Mouse (Mus musculus) cortical plate, adult 2 months (tissue): ENCODE data around the gene Mvd.

Experiments
- CTCF ChIP-seq: fragments of 200-500 bp; IDR thresholded peaks from 2 replicates; pipeline ENCODE4 v1.5.1; 2011; ENCODE audit warnings: mild to moderate bottlenecking, control low read depth, low read length; ENCODE audit not compliant: insufficient read depth; ENCODE audit errors: extremely low read depth
- POLR2A ChIP-seq: fragments of 200-500 bp; IDR thresholded peaks from 2 replicates; pipeline ENCODE4 v1.6.1; 2011; ENCODE audit warnings: mild to moderate bottlenecking, low read length, control low read depth; ENCODE audit not compliant: insufficient read depth; ENCODE audit errors: extremely low read depth

DNA sequence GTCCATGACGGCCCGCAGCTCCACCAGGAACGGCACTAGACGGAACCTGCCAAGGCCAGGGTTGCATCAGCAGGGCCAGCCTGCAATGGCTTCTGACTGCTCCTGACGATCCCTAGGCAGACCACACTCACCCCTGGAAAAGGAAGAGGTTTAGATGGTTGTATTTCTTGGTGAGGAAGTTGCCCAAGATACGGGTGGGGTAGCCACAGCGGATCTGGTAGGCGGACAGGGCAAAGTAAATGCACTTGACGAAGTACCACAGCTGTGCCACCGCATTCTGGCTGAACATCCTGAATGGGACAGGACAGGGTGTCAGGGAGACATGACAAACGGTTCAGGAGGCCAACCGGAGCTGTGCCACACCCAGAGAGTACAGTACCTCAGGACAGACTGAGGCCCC lies 41.6 kb upstream of the Mvd start:
- no peak for TF ChIP-seq CTCF
- no peak for TF ChIP-seq POLR2A
